In the genomic region with DNA sequence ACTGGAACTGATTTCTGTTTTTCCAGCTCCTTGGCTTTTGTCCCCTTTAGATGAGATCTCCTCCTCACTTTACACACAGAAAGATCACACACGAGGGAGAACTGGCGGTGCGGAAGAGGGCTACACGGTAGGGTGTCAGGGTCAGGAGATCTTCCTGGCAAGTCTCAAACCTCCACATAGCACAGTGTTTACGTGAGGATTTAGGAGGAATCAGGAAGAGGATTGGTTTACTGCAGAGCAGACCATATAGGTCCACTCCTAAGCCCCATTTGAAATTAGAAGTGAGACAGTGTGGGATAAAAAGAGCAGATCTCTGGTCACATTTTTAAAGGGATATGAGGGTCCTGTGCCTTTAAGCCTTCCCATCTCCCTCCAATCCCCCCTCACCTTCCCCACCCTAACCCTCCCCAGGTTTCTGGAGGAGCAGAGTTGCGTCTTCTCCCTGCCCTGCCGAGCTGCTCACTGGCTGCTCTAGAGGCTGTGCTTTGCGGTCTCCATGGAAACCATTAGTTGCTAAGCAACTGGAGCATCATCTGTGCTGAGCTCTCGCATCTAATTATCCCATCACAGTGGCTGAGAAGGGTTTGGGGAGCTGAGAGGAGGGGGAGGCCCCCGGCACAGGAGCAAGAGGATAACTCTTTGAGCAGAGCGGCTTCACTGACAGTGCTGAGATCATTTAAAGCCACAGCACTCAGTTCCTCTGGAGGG, we compare ENCODE assay signal across 9 mouse cellular contexts. TPM values are rescaled to one million over a fixed set of nuclear protein-coding genes. Genes with fewer than 3 reads are reported as not detected.
DNase-seq lines count a peak whose midpoint lies in the region; ATAC-seq and TF ChIP-seq lines count a peak whose summit lies in the region.
"Had no signal": no experiment of that assay in that cellular context is flagged by ENCODE, and none has a peak within 500 bp of the region (broad histone marks: within the 10 kb centered on the region; RNA-seq: fewer than 3 reads in every experiment).

No protein-coding gene starts in this region.

- H3K9me3 ChIP-seq in lung, embryonic 14.5 days (ENCODE audit: low read depth, low read length): no peaks in the 10 kb centered on the region
- H3K9me3 ChIP-seq in embryonic facial prominence, embryonic 12.5 days: 0 out of 2 replicates have a peak, but pooled peaks cover 2% of the 10 kb centered on the region
- H3K9me3 ChIP-seq in stomach, embryonic 16.5 days (replicated peaks; ENCODE audit: control insufficient read depth, low read length): no peaks in the 10 kb centered on the region

- TF ChIP-seq POLR2A in lung, adult 2 months (IDR thresholded peaks at IDR 0.05; ENCODE audit: borderline replicate concordance, extremely low read depth, low read depth, low read length): no peak
- TF ChIP-seq POLR2A in heart, adult 2 months (IDR thresholded peaks at IDR 0.05; ENCODE audit: insufficient read depth, low read depth, low read length): no peak

- no peak overlapping the region for H3K27ac ChIP-seq in lung, embryonic 14.5 days (ENCODE audit: low read depth)
- H3K27ac ChIP-seq in embryonic facial prominence, embryonic 12.5 days: peak overlapping the region; percentile 63
- no peak overlapping the region; the same call in 1 of the 2 replicates for H3K27ac ChIP-seq in stomach, embryonic 16.5 days (ENCODE audit: low read length)
- no peak overlapping the region for H3K27ac ChIP-seq in heart, adult 2 months

- H3K27me3 ChIP-seq in lung, embryonic 14.5 days (ENCODE audit: insufficient read depth, low read length): 0 out of 2 replicates have a peak, but pooled peaks cover 5% of the 10 kb centered on the region
- peaks cover 11% of the 10 kb centered on the region for H3K27me3 ChIP-seq in embryonic facial prominence, embryonic 12.5 days
- H3K27me3 ChIP-seq in stomach, embryonic 16.5 days (ENCODE audit: control insufficient read depth, insufficient read depth, low read length): no peaks in the 10 kb centered on the region
- H3K27me3 ChIP-seq in heart, adult 2 months (ENCODE audit: control insufficient read depth, insufficient read depth, low read length): no peaks in the 10 kb centered on the region

- ATAC-seq in lung, embryonic 14.5 days (ENCODE audit: insufficient read depth): no peak
- peak; percentile 87 for ATAC-seq in embryonic facial prominence, embryonic 12.5 days (ENCODE audit: insufficient number of reproducible peaks, insufficient read depth, low FRiP score, low TSS enrichment)
- peak; percentile 44 for ATAC-seq in stomach, embryonic 16.5 days (ENCODE audit: insufficient read depth, low FRiP score)

- no peak for TF ChIP-seq EP300 in heart, adult 2 months (IDR thresholded peaks at IDR 0.05; ENCODE audit: insufficient read depth, low read depth, low read length)

- intact Hi-C loops in heart, adult 2 months (cut with DNase I): no loop called here

- no peaks in the 10 kb centered on the region for H3K4me1 ChIP-seq in lung, embryonic 14.5 days (ENCODE audit: insufficient read depth)
- no peaks in the 10 kb centered on the region for H3K4me1 ChIP-seq in lung, adult 2 months (ENCODE audit: control insufficient read depth, insufficient read depth, low read length)
- peaks cover 16% of the 10 kb centered on the region for H3K4me1 ChIP-seq in embryonic facial prominence, embryonic 12.5 days
- H3K4me1 ChIP-seq in stomach, embryonic 16.5 days (ENCODE audit: control insufficient read depth, insufficient read depth, low read length): peaks cover 4% of the 10 kb centered on the region
- H3K4me1 ChIP-seq in heart, adult 2 months (ENCODE audit: control insufficient read depth, insufficient read depth, low read length): no peaks in the 10 kb centered on the region

- H3K4me2 ChIP-seq in lung, embryonic 14.5 days: no peak overlapping the region
- H3K4me2 ChIP-seq in embryonic facial prominence, embryonic 12.5 days (replicated peaks): peak overlapping the region; percentile 19; the same call in 1 of the 2 replicates
- H3K4me2 ChIP-seq in stomach, embryonic 16.5 days (ENCODE audit: low read depth, low read length): peak overlapping the region; percentile 7; the same call in 1 of the 2 replicates

- H3K4me3 ChIP-seq in lung, embryonic 14.5 days (ENCODE audit: low read depth, low read length): no peak overlapping the region
- H3K4me3 ChIP-seq in lung, adult 2 months (replicated peaks; ENCODE audit: extremely low read depth, low read depth, low read length): no peak overlapping the region
- H3K4me3 ChIP-seq in embryonic facial prominence, embryonic 12.5 days: no peak overlapping the region
- H3K4me3 ChIP-seq in stomach, embryonic 16.5 days (replicated peaks; ENCODE audit: low read length): no peak overlapping the region
- no peak overlapping the region for H3K4me3 ChIP-seq in heart, adult 2 months

- H3K79me2 ChIP-seq in heart, adult 2 months (replicated peaks; ENCODE audit: control insufficient read depth, insufficient read depth, low read length): no peaks in the 10 kb centered on the region

- no peaks in the 10 kb centered on the region for H3K36me3 ChIP-seq in lung, embryonic 14.5 days (ENCODE audit: insufficient read depth)
- no peaks in the 10 kb centered on the region for H3K36me3 ChIP-seq in embryonic facial prominence, embryonic 12.5 days
- no peaks in the 10 kb centered on the region for H3K36me3 ChIP-seq in stomach, embryonic 16.5 days (ENCODE audit: control insufficient read depth, insufficient read depth, low read length)
- no peaks in the 10 kb centered on the region for H3K36me3 ChIP-seq in heart, adult 2 months (ENCODE audit: control insufficient read depth, insufficient read depth, low read length)

- TF ChIP-seq CTCF in lung, embryonic 14.5 days (IDR thresholded peaks at IDR 0.05; ENCODE audit: low read depth): no peak
- no peak for TF ChIP-seq CTCF in lung, adult 2 months (IDR thresholded peaks at IDR 0.05; ENCODE audit: insufficient read depth, low read length)
- TF ChIP-seq CTCF in heart, adult 2 months (IDR thresholded peaks at IDR 0.05): no peak

- 6% methylated on average over 11 of the region's 11 CpGs for WGBS in lung, embryonic 14.5 days
- WGBS in lung, adult 2 months: 22% methylated on average over 11 of the region's 11 CpGs
- WGBS in embryonic facial prominence, embryonic 12.5 days: 6% methylated on average over 11 of the region's 11 CpGs
- 12% methylated on average over 11 of the region's 11 CpGs for WGBS in stomach, embryonic 16.5 days
- WGBS in heart, adult 2 months: 25% methylated on average over 11 of the region's 11 CpGs

- DNase-seq in lung, embryonic 14.5 days: peak; percentile 51
- DNase-seq in lung, adult 2 months: no peak
- peak; percentile 52 for DNase-seq in induced T-regulatory cell, adult 2 months (ENCODE audit: low read depth)
- peak; percentile 95 for DNase-seq in mesoderm, embryonic 11.5 days (ENCODE audit: low read depth, low spot score)
- no peak for DNase-seq in heart, adult 2 months
- no peak for DNase-seq in thymus, postnatal 25 days

- H3K9ac ChIP-seq in lung, embryonic 14.5 days: no peak overlapping the region
- no peak overlapping the region for H3K9ac ChIP-seq in embryonic facial prominence, embryonic 12.5 days
- peak overlapping the region; percentile 26; the same call in 1 of the 2 replicates for H3K9ac ChIP-seq in stomach, embryonic 16.5 days (ENCODE audit: low read length)
- H3K9ac ChIP-seq in heart, adult 2 months (ENCODE audit: low read depth, low read length): no peak overlapping the region

RNA-seq across cellular contexts. Expression of a gene that starts 2.4 kb away (rescaled TPM):
- polyA plus RNA-seq in lung, embryonic 14.5 days (2014; fragmentation: Nextera tagmentation; extraction: Ambion mirVana): 0.39 and 0.53 TPM in 2 replicates
- polyA plus RNA-seq in lung, adult 2 months (2012; rRNA removed): 4.0 and 4.4 TPM in 2 replicates
- polyA plus RNA-seq in embryonic facial prominence, embryonic 12.5 days (2016; fragmentation: Nextera tagmentation; extraction: Ambion mirVana): 1.7 and 2.2 TPM in 2 replicates
- polyA plus RNA-seq in stomach, embryonic 16.5 days (2015; fragmentation: Nextera tagmentation; extraction: Ambion mirVana): 31.1 and 39.0 TPM in 2 replicates
- total RNA-seq in heart, adult 2 months (2021): not detected
- polyA plus RNA-seq in heart, adult 2 months (2012; rRNA removed): 0.47 and 0.53 TPM in 2 replicates
- total RNA-seq: heart, postnatal 10 days had no signal

RNA-seq across cellular contexts. Expression of a gene that starts 16.3 kb away (rescaled TPM):
- not detected in 2 replicates for polyA plus RNA-seq in lung, embryonic 14.5 days (2014; fragmentation: Nextera tagmentation; extraction: Ambion mirVana)
- 0.16 TPM in 1 of 2 replicates, not detected in the other for polyA plus RNA-seq in lung, adult 2 months (2012; rRNA removed)
- polyA plus RNA-seq in embryonic facial prominence, embryonic 12.5 days (2016; fragmentation: Nextera tagmentation; extraction: Ambion mirVana): not detected in 2 replicates
- polyA plus RNA-seq in stomach, embryonic 16.5 days (2015; fragmentation: Nextera tagmentation; extraction: Ambion mirVana): not detected in 2 replicates
- not detected for total RNA-seq in heart, adult 2 months (2021)
- not detected in 2 replicates for polyA plus RNA-seq in heart, adult 2 months (2012; rRNA removed)
- total RNA-seq: heart, postnatal 10 days had no signal

RNA-seq across cellular contexts. Expression of a gene that starts 25.4 kb away (rescaled TPM):
- polyA plus RNA-seq in lung, embryonic 14.5 days (2014; fragmentation: Nextera tagmentation; extraction: Ambion mirVana): 16.3 and 17.3 TPM in 2 replicates
- 69.0 and 70.7 TPM in 2 replicates for polyA plus RNA-seq in lung, adult 2 months (2012; rRNA removed)
- polyA plus RNA-seq in embryonic facial prominence, embryonic 12.5 days (2016; fragmentation: Nextera tagmentation; extraction: Ambion mirVana): 17.7 and 18.5 TPM in 2 replicates
- 9.0 and 10.6 TPM in 2 replicates for polyA plus RNA-seq in stomach, embryonic 16.5 days (2015; fragmentation: Nextera tagmentation; extraction: Ambion mirVana)
- 10 to 100 TPM; 44.5 to 58.7 TPM for total RNA-seq in heart, adult 2 months (2021)
- 15.3 and 21.5 TPM in 2 replicates for polyA plus RNA-seq in heart, adult 2 months (2012; rRNA removed)

RNA-seq across cellular contexts. Expression of a gene that starts 38.8 kb away (rescaled TPM):
- polyA plus RNA-seq in lung, embryonic 14.5 days (2014; fragmentation: Nextera tagmentation; extraction: Ambion mirVana): 24.4 and 27.7 TPM in 2 replicates
- polyA plus RNA-seq in lung, adult 2 months (2012; rRNA removed): 16.4 and 23.0 TPM in 2 replicates
- polyA plus RNA-seq in embryonic facial prominence, embryonic 12.5 days (2016; fragmentation: Nextera tagmentation; extraction: Ambion mirVana): 30.9 and 33.6 TPM in 2 replicates
- polyA plus RNA-seq in stomach, embryonic 16.5 days (2015; fragmentation: Nextera tagmentation; extraction: Ambion mirVana): 22.4 and 27.6 TPM in 2 replicates
- 1 to 10 TPM; 5.5 to 5.7 TPM for total RNA-seq in heart, adult 2 months (2021)
- 10.5 and 18.1 TPM in 2 replicates for polyA plus RNA-seq in heart, adult 2 months (2012; rRNA removed)

RNA-seq across cellular contexts. Expression of a gene that starts 49.8 kb away (rescaled TPM):
- 116 and 121 TPM in 2 replicates for polyA plus RNA-seq in lung, embryonic 14.5 days (2014; fragmentation: Nextera tagmentation; extraction: Ambion mirVana)
- polyA plus RNA-seq in lung, adult 2 months (2012; rRNA removed): 42.2 and 43.8 TPM in 2 replicates
- 173 and 176 TPM in 2 replicates for polyA plus RNA-seq in embryonic facial prominence, embryonic 12.5 days (2016; fragmentation: Nextera tagmentation; extraction: Ambion mirVana)
- 112 and 116 TPM in 2 replicates for polyA plus RNA-seq in stomach, embryonic 16.5 days (2015; fragmentation: Nextera tagmentation; extraction: Ambion mirVana)
- 10 to 100 TPM; 34.9 to 36.2 TPM for total RNA-seq in heart, adult 2 months (2021)
- 28.2 and 39.9 TPM in 2 replicates for polyA plus RNA-seq in heart, adult 2 months (2012; rRNA removed)

Comparison
In these comparisons a context has a peak if more than half of its experiments do, and no peak if none do; other contexts are left out.
1. DNase-seq: peak in lung, embryonic 14.5 days (single experiment), induced T-regulatory cell, adult 2 months (single experiment) and mesoderm, embryonic 11.5 days (single experiment); none in lung, adult 2 months (single experiment), heart, adult 2 months (0 of 2) and thymus, postnatal 25 days (single experiment).